In genomic region chr12:105676274-105676673, GRCm38 (mm10) we compare ENCODE assay signal across 10 mouse cellular contexts.
"Had no signal": no experiment of that assay in that cellular context is flagged by ENCODE, and none has a peak within 500 bp of the region (broad histone marks: within the 10 kb centered on the region; RNA-seq: fewer than 3 reads in every experiment).

No protein-coding gene starts in this region.

- DNase-seq: kidney, adult 8-10 months; kidney, postnatal 25 days; lung, postnatal 14 days; right cerebral cortex, postnatal 14 days; thymus, postnatal 4 days had no signal

- H3K4me1 ChIP-seq: lung, embryonic 15.5 days; midbrain, embryonic 12.5 days had no signal

- ATAC-seq: intestine, postnatal 0 days had no signal

- H3K9ac ChIP-seq: limb, embryonic 15.5 days; lung, embryonic 15.5 days; midbrain, embryonic 12.5 days had no signal

- H3K4me3 ChIP-seq: left cerebral cortex, adult 2 months; limb, embryonic 15.5 days; lung, embryonic 15.5 days; midbrain, embryonic 12.5 days had no signal

- H3K27me3 ChIP-seq: limb, embryonic 15.5 days; lung, embryonic 15.5 days; midbrain, embryonic 12.5 days had no signal

- H3K9me3 ChIP-seq: limb, embryonic 15.5 days; lung, embryonic 15.5 days had no signal

- H3K4me2 ChIP-seq: limb, embryonic 15.5 days; lung, embryonic 15.5 days; midbrain, embryonic 12.5 days had no signal

- H3K27ac ChIP-seq: left cerebral cortex, adult 2 months; limb, embryonic 15.5 days; lung, embryonic 15.5 days; midbrain, embryonic 12.5 days had no signal
